Mouse (Mus musculus) forelimb bud, embryonic 11.5 days (tissue): ENCODE measurements at regions not wholly inside any gene's neighbourhood (a gene's known extent, or its start where the extent isn't known, plus 50 kb on each side); places are given as distances from the start of the nearest gene placed in this dataset.
A peak's percentile ranks its signal among the peaks of the same experiment; 100 is the strongest.

Source experiments
- DNase-seq: peaks from one replicate; pipeline ENCODE4 v3.0.0-alpha.2; 2012; ENCODE audit warnings: low read depth, low spot score

- no peak for DNase-seq
Observed at GRCm38 (mm10) chr8:89358411-89358810, 314.4 kb upstream of the Sall1 start.

- no peak for DNase-seq
Observed at GRCm38 (mm10) chr8:89345547-89345946, 301.6 kb upstream of the Sall1 start.

- DNase-seq = no peak
Observed at GRCm38 (mm10) chr8:89341686-89342085, 297.7 kb upstream of the Sall1 start.

GRCm38 (mm10) chr8:89335416-89335815 lies 291.5 kb upstream of the Sall1 start:
- DNase-seq = no peak

GRCm38 (mm10) chr8:89325751-89326351 lies 281.9 kb upstream of the Sall1 start:
- DNase-seq = no peak

- DNase-seq = no peak
Observed at GRCm38 (mm10) chr8:89325248-89325645, 281.3 kb upstream of the Sall1 start.

GRCm38 (mm10) chr8:89324462-89325247 lies 280.7 kb upstream of the Sall1 start:
- no peak for DNase-seq

- DNase-seq = no peak
Observed at GRCm38 (mm10) chr8:89317514-89318289, 273.7 kb upstream of the Sall1 start.

GRCm38 (mm10) chr8:89316566-89317175 lies 272.7 kb upstream of the Sall1 start:
- DNase-seq = no peak

- no peak for DNase-seq
Observed at GRCm38 (mm10) chr8:89314907-89315306, 270.9 kb upstream of the Sall1 start.

GRCm38 (mm10) chr8:89310696-89311214 lies 266.8 kb upstream of the Sall1 start:
- DNase-seq = no peak

- DNase-seq = no peak
Observed at GRCm38 (mm10) chr8:89309591-89309990, 265.6 kb upstream of the Sall1 start.

GRCm38 (mm10) chr8:89308950-89309349 lies 265.0 kb upstream of the Sall1 start:
- no peak for DNase-seq

- DNase-seq = no peak
Observed at GRCm38 (mm10) chr8:89308532-89308931, 264.6 kb upstream of the Sall1 start.

GRCm38 (mm10) chr8:89307601-89308000 lies 263.6 kb upstream of the Sall1 start:
- no peak for DNase-seq

GRCm38 (mm10) chr8:89307085-89307484 lies 263.1 kb upstream of the Sall1 start:
- no peak for DNase-seq

- no peak for DNase-seq
Observed at GRCm38 (mm10) chr8:89304116-89304515, 260.2 kb upstream of the Sall1 start.

- no peak for DNase-seq
Observed at GRCm38 (mm10) chr8:89303326-89303725, 259.4 kb upstream of the Sall1 start.

GRCm38 (mm10) chr8:89299637-89300036 lies 255.7 kb upstream of the Sall1 start:
- no peak for DNase-seq

GRCm38 (mm10) chr8:89295686-89296085 lies 251.7 kb upstream of the Sall1 start:
- no peak for DNase-seq

- DNase-seq = peak; percentile 34
Observed at GRCm38 (mm10) chr8:89289017-89289416, 245.1 kb upstream of the Sall1 start.
